Mouse (Mus musculus): ENCODE measurements around the gene Chrna9. TPM values are rescaled to one million over a fixed set of nuclear protein-coding genes. Genes with fewer than 3 reads are reported as not detected.

Chrna9 gene
- polyA plus RNA-seq, 1 experiment = not detected

DNA sequence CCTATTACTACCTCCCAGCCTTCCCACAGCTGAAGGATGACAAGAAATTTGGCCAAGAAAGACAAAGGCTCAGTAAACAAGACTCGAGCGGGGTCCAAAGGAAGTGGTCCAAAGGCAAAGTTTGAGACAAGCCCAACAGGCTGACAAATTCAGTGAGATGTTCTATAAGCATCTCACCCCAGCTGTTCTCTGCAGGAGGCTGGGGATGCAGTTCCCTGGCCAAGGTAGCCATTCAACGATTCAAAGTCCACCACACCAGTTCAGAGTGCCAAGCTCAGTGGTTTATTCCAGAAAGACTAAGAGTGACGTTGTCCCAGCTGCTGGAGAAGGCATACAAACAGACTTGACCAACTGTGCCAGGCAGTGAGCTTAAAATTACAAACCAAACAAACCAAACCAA, 4.5 kb upstream of the Chrna9 start:
- H3K27me3 ChIP-seq (ENCODE audit: control insufficient read depth, insufficient read depth, insufficient read length) = peaks cover 5% of the 10 kb centered on the region

DNA sequence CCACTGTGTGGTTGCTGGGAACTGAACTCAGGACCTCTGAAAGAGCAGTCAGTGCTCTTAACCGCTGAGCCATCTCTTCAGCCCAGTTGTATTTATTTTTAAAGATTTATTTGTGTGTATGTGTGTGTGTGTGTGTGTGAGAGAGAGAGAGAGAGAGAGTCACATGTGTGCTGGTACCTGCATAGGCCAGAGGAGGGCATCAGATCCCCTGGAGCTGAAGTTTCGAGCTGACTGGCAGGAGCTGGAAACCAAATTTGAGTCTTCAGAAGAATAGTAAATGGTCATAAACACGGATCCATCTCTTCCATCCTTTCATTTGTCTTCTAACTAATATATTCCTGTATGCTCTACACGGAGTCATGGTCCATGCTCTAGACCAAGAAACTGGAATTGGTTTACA, 1.5 kb upstream of the Chrna9 start:
- H3K4me2 ChIP-seq (ENCODE audit: low read depth) = no peak overlapping the region
- H3K4me3 ChIP-seq = no peak overlapping the region
- H3K36me3 ChIP-seq (ENCODE audit: control insufficient read depth, insufficient read depth) = no peaks in the 10 kb centered on the region
- H3K27me3 ChIP-seq (ENCODE audit: control insufficient read depth, insufficient read depth, insufficient read length) = no peaks in the 10 kb centered on the region
- TF ChIP-seq MAX (IDR thresholded peaks at IDR 0.05; ENCODE audit: low read depth) (no peak), SRF (IDR thresholded peaks at IDR 0.05; ENCODE audit: control insufficient read depth, insufficient read length, low read depth) (no peak), POLR2A (IDR thresholded peaks at IDR 0.05; ENCODE audit: insufficient read length, low read depth) (no peak), TCF3 (IDR thresholded peaks at IDR 0.05; ENCODE audit: insufficient read length, low read depth) (no peak), USF1 (IDR thresholded peaks at IDR 0.05; ENCODE audit: low read depth) (no peak)
- no peak overlapping the region for H3ac ChIP-seq (ENCODE audit: control insufficient read depth, insufficient read length)
- H3K79me2 ChIP-seq (ENCODE audit: control insufficient read depth, insufficient read depth) = no peaks in the 10 kb centered on the region

More for the DNA sequence above, 4.5 kb upstream of the Chrna9 start:
- H3K4me3 ChIP-seq = no peak overlapping the region
- H3K79me2 ChIP-seq (ENCODE audit: control insufficient read depth, insufficient read depth) = no peaks in the 10 kb centered on the region
- H3K36me3 ChIP-seq (ENCODE audit: control insufficient read depth, insufficient read depth) = no peaks in the 10 kb centered on the region
- H3ac ChIP-seq (ENCODE audit: control insufficient read depth, insufficient read length) = no peak overlapping the region
- TF ChIP-seq POLR2A (IDR thresholded peaks at IDR 0.05; ENCODE audit: insufficient read length, low read depth) = no peak
- no peak for TF ChIP-seq REST (IDR thresholded peaks at IDR 0.05; ENCODE audit: insufficient read depth, insufficient read length)
- no peak for TF ChIP-seq CEBPB (IDR thresholded peaks at IDR 0.05; ENCODE audit: insufficient read depth, poor library complexity, severe bottlenecking)
- TF ChIP-seq TCF12 (IDR thresholded peaks at IDR 0.05; ENCODE audit: insufficient read depth, poor library complexity, severe bottlenecking) = no peak
- TF ChIP-seq E2F4 (IDR thresholded peaks at IDR 0.05; ENCODE audit: insufficient read depth) = no peak
- no peak for TF ChIP-seq POLR2AphosphoS2 (IDR thresholded peaks at IDR 0.05; ENCODE audit: insufficient read length, low read depth)
- TF ChIP-seq USF1 (IDR thresholded peaks at IDR 0.05; ENCODE audit: low read depth) = no peak
- TF ChIP-seq MYOG (IDR thresholded peaks at IDR 0.05; ENCODE audit: control insufficient read depth in 1 of 3, insufficient read depth in 1 of 3, insufficient read length in 2 of 3, low read depth in 2 of 3) = no peak
- TF ChIP-seq TCF3 (IDR thresholded peaks at IDR 0.05; ENCODE audit: insufficient read length, low read depth) = no peak
- TF ChIP-seq SRF (IDR thresholded peaks at IDR 0.05; ENCODE audit: control insufficient read depth, insufficient read length, low read depth) = no peak
- no peak for TF ChIP-seq MAX (IDR thresholded peaks at IDR 0.05; ENCODE audit: low read depth)
- no peak for TF ChIP-seq MYOD1 (IDR thresholded peaks at IDR 0.05; ENCODE audit: control insufficient read depth in 1 of 3, insufficient read length in 2 of 3, low read depth in 2 of 3)
- H3K4me2 ChIP-seq (ENCODE audit: low read depth) = no peak overlapping the region

DNA sequence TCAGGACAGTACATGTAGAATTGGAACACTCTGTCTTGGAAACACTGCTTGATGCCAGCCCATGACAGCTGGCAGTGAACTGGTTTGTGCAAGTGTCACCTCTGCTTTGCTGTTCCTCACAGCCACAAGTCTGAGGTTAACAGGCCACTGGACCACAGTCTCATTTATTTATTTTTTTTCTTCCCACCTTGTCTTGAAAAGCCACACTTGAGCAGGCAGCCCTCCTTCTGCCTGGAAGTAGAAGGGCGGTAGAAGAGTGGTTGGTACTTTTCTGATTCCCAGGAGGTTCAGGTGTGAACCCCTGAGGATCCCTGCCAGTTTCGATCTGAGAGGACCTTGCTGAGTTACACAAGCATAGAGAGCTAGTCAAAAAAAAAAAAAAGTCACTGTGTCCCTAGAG, 957 bp upstream of the Chrna9 start:
- TF ChIP-seq POLR2AphosphoS2 (IDR thresholded peaks at IDR 0.05; ENCODE audit: insufficient read length, low read depth) = no peak
- no peak for TF ChIP-seq POLR2A (IDR thresholded peaks at IDR 0.05; ENCODE audit: insufficient read length, low read depth)
- no peak for TF ChIP-seq TCF3 (IDR thresholded peaks at IDR 0.05; ENCODE audit: insufficient read length, low read depth)
- TF ChIP-seq CEBPB (IDR thresholded peaks at IDR 0.05; ENCODE audit: insufficient read depth, poor library complexity, severe bottlenecking) = no peak
- peak in 1 of 3 experiments; percentile 56 for TF ChIP-seq MYOD1 (IDR thresholded peaks at IDR 0.05; ENCODE audit: control insufficient read depth in 1 of 3, insufficient read length in 2 of 3, low read depth in 2 of 3)
- TF ChIP-seq MAX (IDR thresholded peaks at IDR 0.05; ENCODE audit: low read depth) = no peak
- TF ChIP-seq REST (IDR thresholded peaks at IDR 0.05; ENCODE audit: insufficient read depth, insufficient read length) = no peak
- TF ChIP-seq SRF (IDR thresholded peaks at IDR 0.05; ENCODE audit: control insufficient read depth, insufficient read length, low read depth) = no peak
- TF ChIP-seq USF1 (IDR thresholded peaks at IDR 0.05; ENCODE audit: low read depth) = no peak
- TF ChIP-seq MYOG (IDR thresholded peaks at IDR 0.05; ENCODE audit: control insufficient read depth in 1 of 3, insufficient read depth in 1 of 3, insufficient read length in 2 of 3, low read depth in 2 of 3) = peak in 1 of 3 experiments; percentile 68
- no peak for TF ChIP-seq TCF12 (IDR thresholded peaks at IDR 0.05; ENCODE audit: insufficient read depth, poor library complexity, severe bottlenecking)
- TF ChIP-seq E2F4 (IDR thresholded peaks at IDR 0.05; ENCODE audit: insufficient read depth) = no peak

DNA sequence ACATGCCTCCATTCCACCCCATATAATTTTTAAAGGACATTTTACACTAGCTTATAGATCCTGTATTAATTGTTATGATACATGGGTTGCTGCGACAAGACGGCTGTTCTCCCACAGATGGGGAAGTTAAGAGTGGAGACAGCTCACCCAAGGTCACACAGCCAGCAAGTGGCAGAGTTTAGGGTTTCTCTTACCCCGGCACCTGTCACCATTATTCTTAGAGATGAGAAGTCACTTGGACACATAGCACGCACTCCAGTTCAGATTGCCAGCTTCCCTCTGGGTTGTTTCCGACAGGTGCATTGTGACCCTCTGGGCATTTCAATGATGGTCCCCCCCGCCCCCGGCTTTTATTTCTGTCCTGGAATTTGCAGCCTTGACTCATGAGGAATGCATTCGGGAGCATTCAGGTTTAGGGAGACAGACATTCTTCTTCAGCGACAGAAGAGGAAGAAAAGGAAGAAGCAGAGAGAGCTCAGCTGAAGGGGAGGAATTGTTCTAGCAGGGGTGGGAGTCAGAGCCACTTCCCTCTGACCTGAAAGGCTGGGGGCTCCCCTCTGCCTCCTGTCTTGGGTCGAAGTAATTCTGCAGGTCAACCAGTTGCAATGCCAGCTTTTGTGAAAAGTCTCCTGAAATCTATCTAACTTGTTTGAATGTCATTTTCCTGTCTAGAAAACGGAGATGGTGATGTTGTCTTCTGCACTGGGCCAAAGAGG, 2.4 kb downstream of the Chrna9 start:
- Histone ChIP-seq H3K79me2 (ENCODE audit: control insufficient read depth, insufficient read depth) (no peaks in the 10 kb centered on the region), H3K27me3 (ENCODE audit: control insufficient read depth, insufficient read depth, insufficient read length) (no peaks in the 10 kb centered on the region), H3K36me3 (ENCODE audit: control insufficient read depth, insufficient read depth) (no peaks in the 10 kb centered on the region), H3K4me2 (ENCODE audit: low read depth) (peak overlapping the region; percentile 67), H3K4me3 (no peak overlapping the region), H3ac (ENCODE audit: control insufficient read depth, insufficient read length) (no peak overlapping the region)
- TF ChIP-seq TCF3 (IDR thresholded peaks at IDR 0.05; ENCODE audit: insufficient read length, low read depth) (peak; percentile 34), TCF12 (IDR thresholded peaks at IDR 0.05; ENCODE audit: insufficient read depth, poor library complexity, severe bottlenecking) (peak; percentile 94), MYOD1 (IDR thresholded peaks at IDR 0.05; ENCODE audit: control insufficient read depth in 1 of 3, insufficient read length in 2 of 3, low read depth in 2 of 3) (peak; percentile 37 to 92 (median 80)), CEBPB (IDR thresholded peaks at IDR 0.05; ENCODE audit: insufficient read depth, poor library complexity, severe bottlenecking) (no peak), MYOG (IDR thresholded peaks at IDR 0.05; ENCODE audit: control insufficient read depth in 1 of 3, insufficient read depth in 1 of 3, insufficient read length in 2 of 3, low read depth in 2 of 3) (peak; percentile 10 to 84 (median 79))

More for the DNA sequence above, 957 bp upstream of the Chrna9 start:
- Histone ChIP-seq H3K4me3 (no peak overlapping the region), H3K4me2 (ENCODE audit: low read depth) (no peak overlapping the region), H3K27me3 (ENCODE audit: control insufficient read depth, insufficient read depth, insufficient read length) (no peaks in the 10 kb centered on the region), H3ac (ENCODE audit: control insufficient read depth, insufficient read length) (no peak overlapping the region), H3K36me3 (ENCODE audit: control insufficient read depth, insufficient read depth) (no peaks in the 10 kb centered on the region), H3K79me2 (ENCODE audit: control insufficient read depth, insufficient read depth) (no peaks in the 10 kb centered on the region)
